Mouse (Mus musculus) bone marrow, adult 2 months (tissue): ENCODE measurements around the gene Acpp.

Experiments
- CTCF ChIP-seq: fragments of 200-500 bp; IDR thresholded peaks from 2 replicates; pipeline ENCODE4 v1.5.1; 2011; ENCODE audit warnings: low read length, control low read depth; ENCODE audit not compliant: control insufficient read depth, insufficient read depth
- POLR2A ChIP-seq: fragments of 200-500 bp; IDR thresholded peaks from 2 replicates; pipeline ENCODE4 v1.6.1; 2011; ENCODE audit warnings: low read depth, mild to moderate bottlenecking, control low read depth, low read length, borderline replicate concordance; ENCODE audit not compliant: control insufficient read depth

- no peak for TF ChIP-seq CTCF
- no peak for TF ChIP-seq POLR2A
Observed at GRCm38 (mm10) chr9:104269944-104270343, 67.6 kb downstream of the Acpp start.
